Mouse (Mus musculus): Measurements from ENCODE around the gene Rfx5. TPM values are rescaled to one million over a fixed set of nuclear protein-coding genes. Genes with fewer than 3 reads are reported as not detected.

The Rfx5 gene
- total RNA-seq, 2 experiments from 2014 or later: 19.8 to 23.4 TPM

DNA sequence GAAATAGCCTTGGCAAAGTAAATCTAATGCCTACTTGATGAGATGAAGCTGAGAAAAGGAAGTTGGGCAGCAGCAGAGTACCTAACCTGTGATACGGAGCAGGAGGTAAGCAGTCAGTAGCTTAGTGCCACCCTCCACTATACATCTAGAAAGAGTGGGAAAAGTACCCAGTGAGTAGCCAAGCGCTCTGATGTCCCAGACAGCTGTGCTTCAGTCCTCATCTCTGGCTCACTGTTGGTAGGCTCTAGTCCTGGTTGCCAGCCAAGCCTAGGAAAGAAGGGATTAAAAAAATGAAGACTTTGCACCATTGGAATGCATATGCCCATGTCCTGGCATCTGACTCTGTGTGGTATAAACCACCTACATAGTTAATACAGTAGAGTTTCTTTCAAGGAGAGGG lies 31.6 kb downstream of the Rfx5 start:
- DNase-seq (ENCODE audit: low spot score in 2 of 2): no peak

DNA sequence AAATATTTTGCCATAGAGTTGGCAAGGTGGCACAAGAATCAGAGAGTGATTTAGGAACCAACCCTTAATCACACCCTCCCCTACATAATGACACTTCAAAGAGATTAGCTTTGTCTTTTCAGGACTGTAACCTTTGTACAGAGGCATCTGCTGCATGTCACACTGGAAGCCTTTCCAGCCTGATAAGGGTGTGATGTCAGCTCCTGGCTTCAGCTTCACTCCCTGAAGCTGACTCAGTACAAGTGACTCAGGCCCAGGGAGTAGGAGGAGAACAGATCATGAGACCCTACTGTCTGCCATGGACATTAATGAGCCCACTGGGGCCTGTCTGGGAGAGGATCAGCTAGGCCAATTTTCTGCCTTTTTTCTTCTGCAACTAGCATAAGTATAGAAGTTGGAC lies 33.7 kb downstream of the Rfx5 start:
- DNase-seq (ENCODE audit: low spot score in 2 of 2): no peak

DNA sequence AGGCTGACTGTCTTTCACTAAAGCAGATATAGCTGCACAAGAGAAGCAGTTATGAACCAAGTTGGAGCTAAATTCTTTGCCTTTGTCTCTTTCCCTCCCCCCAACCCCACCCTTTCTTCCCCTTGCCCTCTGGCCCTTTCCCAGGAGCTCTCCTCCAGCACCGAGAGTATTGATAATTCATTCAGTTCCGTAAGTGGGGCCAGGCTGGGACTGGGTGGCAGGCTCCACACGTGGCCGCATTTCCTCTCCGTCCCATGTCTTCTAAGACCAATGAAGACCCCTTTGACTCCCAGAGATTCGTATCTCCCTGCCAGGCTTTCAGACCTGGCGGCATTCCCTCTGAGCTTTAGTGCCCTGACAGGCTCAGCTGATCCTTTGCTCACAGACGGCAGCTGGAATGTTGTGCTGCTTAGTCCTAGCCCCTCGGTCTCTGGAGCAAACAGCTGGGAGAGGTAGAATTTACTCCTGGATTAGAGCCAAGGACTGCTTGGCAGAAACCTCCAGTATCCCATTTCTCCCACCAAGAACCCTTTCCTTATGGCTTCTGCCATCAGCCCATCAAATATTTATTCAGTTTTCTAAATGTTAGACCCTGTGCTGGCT lies 35.4 kb downstream of the Rfx5 start:
- DNase-seq (ENCODE audit: low spot score in 2 of 2): no peak

DNA sequence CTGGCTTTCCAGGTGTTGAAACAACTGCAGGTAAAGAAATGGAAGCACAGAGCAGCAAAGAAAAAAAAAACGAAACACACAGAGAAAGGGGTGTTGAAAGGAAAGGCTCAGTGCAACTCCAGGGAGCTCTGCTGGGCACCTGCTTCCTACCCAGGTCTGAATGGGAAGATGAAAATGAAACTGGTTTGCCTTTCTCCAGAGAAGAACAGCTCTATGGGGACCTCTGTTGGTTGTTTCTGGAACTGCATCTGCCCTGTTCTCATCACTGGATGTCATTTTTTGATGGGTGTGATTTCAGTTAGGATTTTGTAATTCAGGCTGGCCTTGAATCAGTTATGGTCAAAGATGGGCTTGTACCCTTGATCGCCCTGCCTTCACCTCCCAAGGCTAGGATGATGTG lies 43.1 kb downstream of the Rfx5 start:
- peak; percentile 77 to 87 for DNase-seq (ENCODE audit: low spot score in 2 of 2)

DNA sequence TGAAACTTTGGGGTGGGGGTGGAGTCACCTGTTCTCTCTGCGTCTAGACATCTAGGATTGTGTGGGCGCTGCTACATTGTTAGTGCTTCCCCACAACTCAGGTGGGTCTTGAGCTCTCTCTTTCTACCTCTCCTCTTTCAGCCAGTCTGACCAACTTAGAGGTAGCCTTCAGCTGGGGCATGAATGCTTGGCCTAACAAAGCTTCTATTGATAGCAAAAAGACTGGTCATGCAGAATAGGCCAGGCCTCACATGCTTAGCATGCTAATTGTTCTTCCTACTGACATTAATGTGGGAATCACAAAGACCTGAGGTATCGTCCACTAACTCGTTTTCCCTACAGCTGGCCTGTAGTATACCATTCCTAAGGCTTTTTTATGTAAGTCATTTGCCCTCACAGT lies 48.7 kb downstream of the Rfx5 start:
- DNase-seq (ENCODE audit: low spot score in 2 of 2): no peak

DNA sequence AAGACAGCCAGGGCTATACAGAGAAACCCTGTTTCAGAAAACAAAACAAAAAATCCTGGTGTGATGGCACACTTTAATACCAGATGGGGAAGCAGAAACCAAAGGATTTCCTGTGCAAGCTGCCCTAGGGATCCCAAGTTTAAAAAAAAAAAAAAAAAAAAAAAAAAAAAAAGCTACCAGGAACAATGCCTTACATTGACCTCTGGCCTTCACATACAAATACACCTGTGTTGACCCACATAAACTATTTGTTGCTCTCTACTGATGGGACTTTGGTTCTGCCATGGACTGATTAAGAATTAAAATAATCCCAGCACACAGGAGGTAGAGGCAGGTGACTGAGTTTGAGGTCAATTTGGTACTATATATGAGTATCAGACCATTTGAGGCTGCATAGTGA lies 49.4 kb downstream of the Rfx5 start:
- no peak for DNase-seq (ENCODE audit: low spot score in 2 of 2)

DNA sequence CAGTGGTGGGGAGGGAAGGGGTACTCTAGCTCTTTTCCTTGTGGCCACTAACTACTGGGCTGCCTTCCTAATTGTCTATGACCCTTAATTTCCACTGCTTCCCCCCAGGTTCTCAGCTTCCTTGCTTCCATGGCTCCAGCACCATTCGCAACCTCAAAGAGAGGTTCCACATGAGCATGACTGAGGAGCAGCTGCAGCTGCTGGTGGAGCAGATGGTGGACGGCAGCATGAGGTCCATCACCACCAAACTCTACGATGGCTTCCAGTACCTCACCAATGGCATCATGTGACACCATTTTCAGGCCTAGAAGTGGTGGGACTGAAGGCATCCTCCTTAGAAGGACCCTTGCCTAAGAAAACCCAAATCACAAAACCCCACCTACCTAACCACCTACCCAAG lies 51.8 kb downstream of the Rfx5 start:
- no peak for DNase-seq (ENCODE audit: low spot score in 2 of 2)

DNA sequence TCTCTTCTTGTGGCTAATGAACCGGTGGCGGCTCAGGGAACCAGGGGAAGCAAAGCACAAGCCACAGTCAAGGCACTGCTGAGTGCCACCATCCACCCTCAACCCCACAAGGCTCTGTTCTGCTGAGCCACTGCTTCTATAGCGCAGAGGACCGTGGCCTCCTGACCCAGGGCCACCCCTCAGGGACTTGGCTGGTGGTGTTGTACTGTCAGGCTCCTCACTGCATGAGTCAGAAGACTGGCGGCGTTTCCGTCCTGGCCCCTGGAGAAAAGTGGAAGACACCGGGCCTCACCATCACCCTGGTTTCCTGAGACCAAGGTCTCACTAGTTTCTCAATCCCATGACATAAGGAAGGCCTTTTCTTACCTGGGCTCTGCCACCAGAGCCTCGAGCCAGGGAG lies 53.8 kb downstream of the Rfx5 start:
- DNase-seq (ENCODE audit: low spot score in 2 of 2): no peak

DNA sequence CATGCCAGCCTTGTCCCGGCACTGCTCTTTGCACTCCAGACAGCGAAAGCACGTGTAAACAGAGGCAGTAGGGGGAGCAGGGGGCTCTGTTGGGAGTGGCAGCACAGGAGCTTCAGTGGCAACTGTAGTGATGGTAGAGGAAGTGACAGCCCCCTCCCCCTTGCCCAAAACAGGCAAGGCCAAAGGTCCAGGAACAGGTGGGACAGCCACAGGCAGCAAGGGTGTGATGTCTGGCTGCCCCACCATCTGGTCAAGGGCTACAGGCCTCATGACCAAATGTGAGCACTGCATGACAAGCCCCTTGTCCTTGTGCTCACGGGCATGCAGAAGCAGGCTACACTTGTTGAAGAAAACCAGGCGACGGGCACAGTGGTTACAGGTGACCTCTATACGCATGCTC lies 56.5 kb downstream of the Rfx5 start:
- no peak for DNase-seq (ENCODE audit: low spot score in 2 of 2)

Small RNA genes within 50 kb of the gene (microRNA-seq; reads per million reads assigned to microRNA genes)
- gene Mir7013: 2.0 reads per million in 2 experiments

Other genes starting within 250 kb of the Rfx5 start
- gene Cgn, start 167.6 kb upstream of the Rfx5 start, total RNA-seq (2021): 1 to 10 TPM; 3.3 to 3.5 TPM
- gene Pogz, start 116.5 kb upstream of the Rfx5 start, total RNA-seq (2021): 10 to 100 TPM; 52.0 to 53.3 TPM
- 100 to 1,000 TPM; 271 to 301 TPM for gene Psmb4, start 67.1 kb upstream of the Rfx5 start, total RNA-seq (2021)
- 1 to 10 TPM; 7.2 to 7.6 TPM for gene Selenbp1, start 21.0 kb upstream of the Rfx5 start, total RNA-seq (2021)
- gene Pi4kb, start 20.7 kb downstream of the Rfx5 start, total RNA-seq (2021): 10 to 100 TPM; 52.3 to 54.4 TPM
- gene Zfp687, start 61.4 kb downstream of the Rfx5 start, total RNA-seq (2021): 10 to 100 TPM; 26.6 to 28.6 TPM
- 100 to 1,000 TPM; 155 TPM for gene Psmd4, start 88.5 kb downstream of the Rfx5 start, total RNA-seq (2021)
- gene Pip5k1a, start 152.9 kb downstream of the Rfx5 start, total RNA-seq (2021): 10 to 100 TPM; 46.3 to 51.5 TPM
- gene Vps72, start 156.9 kb downstream of the Rfx5 start, total RNA-seq (2021): 10 to 100 TPM; 40.8 to 45.3 TPM
- 1 to 10 TPM in 1 of 2 experiments, under 1 TPM in 1; 0.83 to 1.5 TPM for gene Tmod4, start 170.4 kb downstream of the Rfx5 start, total RNA-seq (2021)
- gene Scnm1, start 179.9 kb downstream of the Rfx5 start, total RNA-seq (2021): 10 to 100 TPM; 39.6 to 41.2 TPM
- 10 to 100 TPM; 22.5 to 22.8 TPM for gene Lysmd1, start 180.0 kb downstream of the Rfx5 start, total RNA-seq (2021)
- gene Tnfaip8l2, start 188.3 kb downstream of the Rfx5 start, total RNA-seq (2021): 1 to 10 TPM; 2.3 to 3.0 TPM
- 10 to 100 TPM; 48.6 to 52.6 TPM for gene Sema6c, start 206.4 kb downstream of the Rfx5 start, total RNA-seq (2021)

Data from layer of hippocampus, postnatal 14 days (tissue).